Mouse (Mus musculus) heart, adult 10 weeks (tissue): ENCODE measurements around the gene Sgpp2. TPM values are rescaled to one million over a fixed set of nuclear protein-coding genes. Genes with fewer than 3 reads are reported as not detected.

ENCODE experiments used
- polyA plus RNA-seq: library from polyadenylated mRNA; stranded (reverse); fragments of 350-450 nt; fragmentation: Illumina TruSeq; extraction: RNeasy Lipid Tissue Mini Kit (QIAGEN cat#74804); gene quantifications from one replicate; pipeline ENCODE4 v1.2.3, GENCODE M21; 2014; ENCODE audit warnings: low read depth, low replicate concordance

Gene Sgpp2
- polyA plus RNA-seq, result 0.21 TPM

GRCm38 (mm10) chr1:78310021-78310752 is at the start of gene Sgpp2:
Sgpp2 (plus strand) TSS chr1:78310345.

Other genes with a start within 250 kb of the Sgpp2 start
- gene Pax3, start 113.2 kb upstream of the Sgpp2 start, polyA plus RNA-seq, result not detected
- 52.3 TPM for gene Farsb, start 178.6 kb downstream of the Sgpp2 start, polyA plus RNA-seq
- gene Mogat1, start 200.6 kb downstream of the Sgpp2 start, polyA plus RNA-seq, result not detected
- gene BC035947, start 201.8 kb downstream of the Sgpp2 start, polyA plus RNA-seq, result not detected